Mouse (Mus musculus) cerebellum, adult 2 months (tissue): ENCODE data around the gene Cfap97d2.

Source experiments
- CTCF ChIP-seq: fragments of 200-500 bp; IDR thresholded peaks from 2 replicates; pipeline ENCODE4 v1.5.1; 2011; ENCODE audit warnings: low read depth, mild to moderate bottlenecking, control low read depth, low read length, moderate library complexity, borderline replicate concordance; ENCODE audit not compliant: insufficient read depth
- POLR2A ChIP-seq: fragments of 200-500 bp; IDR thresholded peaks from 2 replicates; pipeline ENCODE4 v1.6.1; 2011; ENCODE audit warnings: low read length, control low read depth, borderline replicate concordance; ENCODE audit not compliant: insufficient read depth

GRCm38 (mm10) chr8:13688461-13688860, 17.2 kb upstream of the Cfap97d2 start:
- TF ChIP-seq CTCF = no peak
- TF ChIP-seq POLR2A = no peak
